Mouse (Mus musculus): ENCODE measurements at regions not wholly inside any gene's neighbourhood (a gene's known extent, or its start where the extent isn't known, plus 50 kb on each side); places are given as distances from the start of the nearest gene placed in this dataset.

DNA sequence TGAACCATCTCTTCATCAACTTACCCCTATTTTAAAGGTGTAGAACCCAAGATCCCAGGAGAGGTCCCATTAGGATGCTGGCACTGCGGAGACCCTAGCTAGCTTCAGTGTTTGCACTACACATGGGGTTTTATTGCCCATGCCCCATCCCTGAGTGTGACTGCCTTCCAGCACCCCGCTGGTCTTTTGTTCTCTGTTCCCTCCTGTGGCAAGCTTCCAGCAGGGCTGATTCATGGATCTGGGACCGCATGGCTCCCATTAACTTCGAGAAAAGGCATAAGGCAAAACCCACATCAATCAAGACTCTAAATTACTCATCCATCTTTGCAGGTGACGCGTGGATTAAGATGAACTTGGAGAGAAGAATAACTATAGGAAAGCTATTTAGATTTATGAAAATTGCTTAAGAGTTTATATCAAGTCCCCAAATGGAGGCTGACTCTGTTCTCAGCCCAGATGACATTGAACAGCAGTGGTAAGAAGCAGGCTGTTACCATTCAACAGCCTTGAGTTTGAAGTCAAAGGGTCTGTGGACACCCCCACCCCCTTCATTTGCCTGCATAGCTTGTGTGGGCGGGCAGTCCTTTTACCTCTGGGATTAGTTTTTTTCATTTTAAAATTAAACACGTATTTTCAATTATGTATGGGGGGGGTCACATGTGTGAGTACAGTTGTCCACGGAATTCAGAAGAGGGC is 141.7 kb upstream of the Zfp618 start:
- Histone ChIP-seq H3K9ac (ENCODE audit: low read length) (no peak overlapping the region), H3K36me3 (ENCODE audit: control insufficient read depth, insufficient read depth, low read length) (no peaks in the 10 kb centered on the region), H3K27me3 (ENCODE audit: control insufficient read depth, insufficient read depth, low read depth, low read length) (no peaks in the 10 kb centered on the region), H3K27ac (ENCODE audit: low read length) (no peak overlapping the region), H3K9me3 (ENCODE audit: control insufficient read depth, low read length) (no peaks in the 10 kb centered on the region), H3K4me1 (replicated peaks; ENCODE audit: control insufficient read depth, insufficient read depth, low read length) (no peaks in the 10 kb centered on the region), H3K4me3 (ENCODE audit: low read length) (no peak overlapping the region), H3K4me2 (ENCODE audit: low read depth, low read length) (no peak overlapping the region)
- 62% methylated on average over 9 of the region's 9 CpGs for WGBS
- no peak for ATAC-seq (ENCODE audit: low read depth)

DNA sequence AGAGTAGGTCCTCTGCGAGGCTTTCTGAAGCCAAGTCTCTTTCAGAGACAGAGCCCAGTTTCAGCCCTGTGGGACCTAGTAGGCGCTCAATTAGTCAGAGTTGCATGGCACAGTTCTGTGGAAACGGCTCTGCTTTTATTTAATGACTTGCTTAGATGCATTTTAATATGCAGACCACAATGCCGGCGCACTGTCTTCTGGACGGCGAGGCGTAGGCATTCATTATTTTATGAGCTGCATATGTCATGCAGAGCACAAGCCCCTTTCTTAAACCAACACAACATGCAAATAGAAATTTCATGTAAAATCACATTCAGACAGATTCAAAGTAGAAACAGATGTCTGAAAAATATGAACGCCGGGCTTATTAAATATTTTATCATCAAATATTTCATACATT is 140.8 kb upstream of the Zfp618 start:
- ATAC-seq (ENCODE audit: low read depth): no peak
- Histone ChIP-seq H3K4me1 (replicated peaks; ENCODE audit: control insufficient read depth, insufficient read depth, low read length) (no peaks in the 10 kb centered on the region), H3K4me2 (ENCODE audit: low read depth, low read length) (no peak overlapping the region), H3K9ac (ENCODE audit: low read length) (no peak overlapping the region), H3K27ac (ENCODE audit: low read length) (no peak overlapping the region), H3K36me3 (ENCODE audit: control insufficient read depth, insufficient read depth, low read length) (no peaks in the 10 kb centered on the region), H3K4me3 (ENCODE audit: low read length) (no peak overlapping the region), H3K9me3 (ENCODE audit: control insufficient read depth, low read length) (no peaks in the 10 kb centered on the region), H3K27me3 (ENCODE audit: control insufficient read depth, insufficient read depth, low read depth, low read length) (no peaks in the 10 kb centered on the region)
- WGBS: 84% methylated on average over 10 of the region's 10 CpGs

- Histone ChIP-seq H3K4me3 (ENCODE audit: low read length) (no peak overlapping the region), H3K4me2 (ENCODE audit: low read depth, low read length) (no peak overlapping the region), H3K9ac (ENCODE audit: low read length) (no peak overlapping the region), H3K36me3 (ENCODE audit: control insufficient read depth, insufficient read depth, low read length) (no peaks in the 10 kb centered on the region), H3K27me3 (ENCODE audit: control insufficient read depth, insufficient read depth, low read depth, low read length) (no peaks in the 10 kb centered on the region), H3K4me1 (replicated peaks; ENCODE audit: control insufficient read depth, insufficient read depth, low read length) (no peaks in the 10 kb centered on the region), H3K9me3 (ENCODE audit: control insufficient read depth, low read length) (no peaks in the 10 kb centered on the region), H3K27ac (ENCODE audit: low read length) (no peak overlapping the region)
- no peak for ATAC-seq (ENCODE audit: low read depth)
- 81% methylated on average over 5 of the region's 5 CpGs for whole genome bisulfite sequencing
Measured at GRCm38 (mm10) chr4:62825256-62825655, 140.1 kb upstream of the Zfp618 start.

GRCm38 (mm10) chr4:62828963-62829362 is 136.4 kb upstream of the Zfp618 start:
- H3K4me1 ChIP-seq (replicated peaks; ENCODE audit: control insufficient read depth, insufficient read depth, low read length): 0 out of 2 replicates have a peak, but pooled peaks cover 2% of the 10 kb centered on the region
- H3K4me3 ChIP-seq (ENCODE audit: low read length): no peak overlapping the region
- no peak overlapping the region for H3K9ac ChIP-seq (ENCODE audit: low read length)
- H3K4me2 ChIP-seq (ENCODE audit: low read depth, low read length): no peak overlapping the region
- ATAC-seq (ENCODE audit: low read depth): no peak
- 46% methylated on average over 7 of the region's 7 CpGs for WGBS
- no peak overlapping the region for H3K27ac ChIP-seq (ENCODE audit: low read length)
- no peaks in the 10 kb centered on the region for H3K9me3 ChIP-seq (ENCODE audit: control insufficient read depth, low read length)
- H3K36me3 ChIP-seq (ENCODE audit: control insufficient read depth, insufficient read depth, low read length): no peaks in the 10 kb centered on the region
- H3K27me3 ChIP-seq (ENCODE audit: control insufficient read depth, insufficient read depth, low read depth, low read length): no peaks in the 10 kb centered on the region

DNA sequence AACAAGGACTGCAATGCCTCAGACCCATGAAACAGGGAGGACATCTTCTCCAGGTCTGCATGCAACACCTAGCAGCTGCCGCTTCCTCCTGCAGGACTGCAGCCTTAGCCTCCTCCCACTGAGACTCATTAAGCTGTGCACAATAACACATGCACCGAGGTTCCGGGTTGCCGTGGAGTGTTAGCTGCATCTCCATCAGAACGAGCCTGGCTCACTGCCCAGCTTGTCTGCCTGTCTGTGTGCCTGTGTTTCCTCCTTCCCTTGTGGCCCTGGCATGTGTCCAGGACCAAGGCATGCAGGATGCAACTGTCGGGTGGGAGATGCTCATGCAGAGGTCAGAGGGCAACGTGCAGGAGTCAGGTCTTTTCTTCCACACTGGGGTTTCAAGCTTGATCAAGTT is 131.4 kb upstream of the Zfp618 start:
- H3K4me3 ChIP-seq (ENCODE audit: low read length): no peak overlapping the region
- no peak overlapping the region for H3K27ac ChIP-seq (ENCODE audit: low read length)
- H3K9ac ChIP-seq (ENCODE audit: low read length): no peak overlapping the region
- 0 out of 2 replicates have a peak, but pooled peaks cover 2% of the 10 kb centered on the region for H3K4me1 ChIP-seq (replicated peaks; ENCODE audit: control insufficient read depth, insufficient read depth, low read length)
- 11% methylated on average over 7 of the region's 7 CpGs for WGBS
- no peaks in the 10 kb centered on the region for H3K36me3 ChIP-seq (ENCODE audit: control insufficient read depth, insufficient read depth, low read length)
- no peaks in the 10 kb centered on the region for H3K9me3 ChIP-seq (ENCODE audit: control insufficient read depth, low read length)
- no peaks in the 10 kb centered on the region for H3K27me3 ChIP-seq (ENCODE audit: control insufficient read depth, insufficient read depth, low read depth, low read length)
- ATAC-seq (ENCODE audit: low read depth): peak; percentile 67
- H3K4me2 ChIP-seq (ENCODE audit: low read depth, low read length): no peak overlapping the region

GRCm38 (mm10) chr4:62836875-62837274 is 128.5 kb upstream of the Zfp618 start:
- Histone ChIP-seq H3K27ac (ENCODE audit: low read length) (no peak overlapping the region), H3K4me2 (ENCODE audit: low read depth, low read length) (no peak overlapping the region), H3K27me3 (ENCODE audit: control insufficient read depth, insufficient read depth, low read depth, low read length) (no peaks in the 10 kb centered on the region), H3K4me1 (replicated peaks; ENCODE audit: control insufficient read depth, insufficient read depth, low read length) (0 out of 2 replicates have a peak, but pooled peaks cover 2% of the 10 kb centered on the region), H3K36me3 (ENCODE audit: control insufficient read depth, insufficient read depth, low read length) (no peaks in the 10 kb centered on the region), H3K9me3 (ENCODE audit: control insufficient read depth, low read length) (no peaks in the 10 kb centered on the region), H3K9ac (ENCODE audit: low read length) (no peak overlapping the region), H3K4me3 (ENCODE audit: low read length) (no peak overlapping the region)
- no peak for ATAC-seq (ENCODE audit: low read depth)
- WGBS: 53% methylated on average over 6 of the region's 6 CpGs

- Histone ChIP-seq H3K27me3 (ENCODE audit: control insufficient read depth, insufficient read depth, low read depth, low read length) (no peaks in the 10 kb centered on the region), H3K4me1 (replicated peaks; ENCODE audit: control insufficient read depth, insufficient read depth, low read length) (no peaks in the 10 kb centered on the region), H3K9me3 (ENCODE audit: control insufficient read depth, low read length) (no peaks in the 10 kb centered on the region), H3K4me2 (ENCODE audit: low read depth, low read length) (no peak overlapping the region), H3K9ac (ENCODE audit: low read length) (no peak overlapping the region), H3K36me3 (ENCODE audit: control insufficient read depth, insufficient read depth, low read length) (no peaks in the 10 kb centered on the region), H3K4me3 (ENCODE audit: low read length) (no peak overlapping the region), H3K27ac (ENCODE audit: low read length) (no peak overlapping the region)
- ATAC-seq (ENCODE audit: low read depth): no peak
- 71% methylated on average over 5 of the region's 5 CpGs for WGBS
Measured at GRCm38 (mm10) chr4:62850526-62850925, 114.8 kb upstream of the Zfp618 start.

- Histone ChIP-seq H3K4me1 (replicated peaks; ENCODE audit: control insufficient read depth, insufficient read depth, low read length) (no peaks in the 10 kb centered on the region), H3K4me3 (ENCODE audit: low read length) (no peak overlapping the region), H3K9me3 (ENCODE audit: control insufficient read depth, low read length) (no peaks in the 10 kb centered on the region), H3K36me3 (ENCODE audit: control insufficient read depth, insufficient read depth, low read length) (no peaks in the 10 kb centered on the region), H3K4me2 (ENCODE audit: low read depth, low read length) (no peak overlapping the region), H3K9ac (ENCODE audit: low read length) (no peak overlapping the region), H3K27me3 (ENCODE audit: control insufficient read depth, insufficient read depth, low read depth, low read length) (no peaks in the 10 kb centered on the region), H3K27ac (ENCODE audit: low read length) (no peak overlapping the region)
- no peak for ATAC-seq (ENCODE audit: low read depth)
- 86% methylated on average over 1 of the region's 1 CpGs for WGBS
Measured at GRCm38 (mm10) chr4:62853335-62853734, 112.0 kb upstream of the Zfp618 start.

DNA sequence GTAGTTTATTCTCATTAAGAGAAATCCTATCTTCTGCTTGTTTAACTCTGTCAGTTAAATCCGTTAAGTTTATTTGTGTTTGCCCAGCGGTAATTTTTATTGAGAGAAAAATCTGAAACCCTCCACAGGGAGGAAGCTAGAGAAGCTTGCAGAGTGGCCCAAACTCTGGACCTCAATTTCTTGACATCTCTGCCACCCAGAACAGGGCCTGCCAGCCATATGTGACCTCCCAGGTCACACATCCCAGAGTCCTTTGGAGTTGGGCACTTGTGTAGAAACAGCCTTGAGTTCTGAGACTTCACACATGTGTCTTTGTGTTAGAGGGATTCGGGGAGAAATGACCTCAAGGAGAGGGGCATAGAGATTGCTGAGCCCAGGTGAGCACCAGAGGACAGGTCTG is 109.0 kb upstream of the Zfp618 start:
- no peaks in the 10 kb centered on the region for H3K27me3 ChIP-seq (ENCODE audit: control insufficient read depth, insufficient read depth, low read depth, low read length)
- H3K4me3 ChIP-seq (ENCODE audit: low read length): no peak overlapping the region
- H3K4me1 ChIP-seq (replicated peaks; ENCODE audit: control insufficient read depth, insufficient read depth, low read length): no peaks in the 10 kb centered on the region
- H3K9me3 ChIP-seq (ENCODE audit: control insufficient read depth, low read length): no peaks in the 10 kb centered on the region
- no peak overlapping the region for H3K9ac ChIP-seq (ENCODE audit: low read length)
- H3K36me3 ChIP-seq (ENCODE audit: control insufficient read depth, insufficient read depth, low read length): no peaks in the 10 kb centered on the region
- H3K4me2 ChIP-seq (ENCODE audit: low read depth, low read length): no peak overlapping the region
- H3K27ac ChIP-seq (ENCODE audit: low read length): no peak overlapping the region
- ATAC-seq (ENCODE audit: low read depth): no peak
- WGBS: 56% methylated on average over 3 of the region's 3 CpGs

DNA sequence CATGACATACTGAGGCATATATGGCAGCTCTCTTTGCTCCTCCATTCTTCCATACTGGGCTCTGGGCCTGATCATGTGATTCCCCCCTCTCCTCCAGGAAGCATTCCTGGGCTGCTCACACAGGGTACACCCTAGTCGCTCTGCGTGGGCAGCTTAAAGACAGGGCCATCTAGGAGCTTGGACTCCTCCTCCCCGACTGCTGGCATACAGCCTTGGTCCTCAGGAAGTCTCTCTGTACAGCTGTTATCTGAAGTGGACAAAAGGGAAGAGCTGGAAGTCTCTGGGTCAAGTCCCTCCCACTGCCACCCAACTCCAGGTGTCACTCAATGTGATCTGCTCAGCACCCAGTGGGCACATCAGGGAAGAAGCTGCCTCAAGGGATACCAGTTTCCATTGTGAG is 102.6 kb upstream of the Zfp618 start:
- ATAC-seq (ENCODE audit: low read depth): peak; percentile 47; the same call in 1 of the 2 replicates
- Histone ChIP-seq H3K4me1 (replicated peaks; ENCODE audit: control insufficient read depth, insufficient read depth, low read length) (no peaks in the 10 kb centered on the region), H3K36me3 (ENCODE audit: control insufficient read depth, insufficient read depth, low read length) (no peaks in the 10 kb centered on the region), H3K4me2 (ENCODE audit: low read depth, low read length) (no peak overlapping the region), H3K27me3 (ENCODE audit: control insufficient read depth, insufficient read depth, low read depth, low read length) (no peaks in the 10 kb centered on the region), H3K27ac (ENCODE audit: low read length) (no peak overlapping the region), H3K9ac (ENCODE audit: low read length) (no peak overlapping the region), H3K4me3 (ENCODE audit: low read length) (no peak overlapping the region), H3K9me3 (ENCODE audit: control insufficient read depth, low read length) (no peaks in the 10 kb centered on the region)
- 72% methylated on average over 3 of the region's 3 CpGs for WGBS
